Mouse (Mus musculus): Measurements from ENCODE around the gene Cnot1. TPM values are rescaled to one million over a fixed set of nuclear protein-coding genes. Genes with fewer than 3 reads are reported as not detected.
A peak's percentile ranks its signal among the peaks of the same experiment; 100 is the strongest.

The Cnot1 gene
- total and polyA plus RNA-seq, 3 experiments = 142 to 182 (median 146) TPM

- no peak for TF ChIP-seq BHLHE40 (IDR thresholded peaks at IDR 0.05; ENCODE audit: low read depth, low read length)
- no peak for TF ChIP-seq POLR2A (IDR thresholded peaks at IDR 0.05; ENCODE audit: low read depth, low read length)
- TF ChIP-seq USF2 (conservative IDR thresholded peaks at IDR 0.05; ENCODE audit: low read depth, low read length) = no peak
- no peak for TF ChIP-seq POLR2AphosphoS2 (IDR thresholded peaks at IDR 0.05; ENCODE audit: low read depth, low read length)
- peak; percentile 71 for TF ChIP-seq SMC3 (IDR thresholded peaks at IDR 0.05; ENCODE audit: low read depth, low read length)
- no peak for TF ChIP-seq GABPA (IDR thresholded peaks at IDR 0.05; ENCODE audit: insufficient replicate concordance, low read depth, low read length)
- TF ChIP-seq JUND (conservative IDR thresholded peaks at IDR 0.05; ENCODE audit: low read depth, low read length) = no peak
- TF ChIP-seq MYC (IDR thresholded peaks at IDR 0.05; ENCODE audit: low read depth, low read length) = peak; percentile 29; the same call in 1 of the 2 replicates
These were observed 116.2 kb downstream of the Cnot1 start (continued) for GRCm38 (mm10) chr8:95690929-95691541.

DNA sequence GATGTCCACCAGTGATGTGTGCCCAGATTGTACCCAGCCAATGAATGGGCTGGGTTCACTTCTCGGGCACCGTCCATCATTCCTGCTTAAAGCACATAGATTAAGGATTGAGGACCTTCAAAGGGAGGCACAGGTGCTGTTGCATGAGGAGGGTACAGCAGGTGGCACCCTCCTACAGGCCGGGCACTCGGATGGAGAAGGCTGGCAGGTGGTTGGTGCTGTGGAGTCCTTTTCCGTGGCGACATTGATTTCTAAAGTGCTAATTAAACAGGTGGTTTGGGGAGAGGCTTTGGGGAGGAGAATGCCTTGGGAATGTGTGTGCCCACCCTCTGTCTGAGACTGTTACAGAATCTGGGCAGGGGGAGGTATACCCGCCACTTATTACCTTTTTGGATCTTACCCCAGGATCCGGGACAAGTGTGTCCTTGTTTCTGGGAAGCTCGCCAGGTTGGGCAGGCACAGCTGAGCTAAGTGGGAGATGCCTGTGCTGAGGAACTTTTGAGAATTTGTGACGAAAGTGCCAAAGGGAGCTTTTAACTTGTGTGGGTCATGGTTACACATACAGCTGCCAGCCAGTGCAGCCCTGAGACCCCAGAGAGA is 119.1 kb downstream of the Cnot1 start:
- in situ Hi-C loops (cut with MboI; ENCODE audit: low pct_ligation_motif_present, low pct_unique_long_range_greater_than_20kb, low sequenced_read_pairs) (no loop called here), dilution Hi-C loops (cut with MboI; ENCODE audit: extremely low pct_ligation_motif_present, extremely low pct_unique_long_range_greater_than_20kb, low sequenced_read_pairs) (no loop called here)
- no peaks in the 10 kb centered on the region for H3K79me2 ChIP-seq (replicated peaks; ENCODE audit: control insufficient read depth, extremely low read depth, insufficient read depth, poor library complexity, severe bottlenecking)
- no peak overlapping the region for H3K27ac ChIP-seq (ENCODE audit: insufficient read depth, low read depth)
- no peaks in the 10 kb centered on the region for H3K9me3 ChIP-seq (replicated peaks; ENCODE audit: low read length)
- no peak for DNase-seq (ENCODE audit: extremely low read depth)
- peaks cover 19% of the 10 kb centered on the region for H3K27me3 ChIP-seq (replicated peaks)
- no peak overlapping the region for H3K9ac ChIP-seq (ENCODE audit: insufficient read depth, low read depth)
- H3K4me2 ChIP-seq (ENCODE audit: insufficient read depth, low read depth, poor library complexity, severe bottlenecking) = no peak overlapping the region
- TF ChIP-seq KAT2A (IDR thresholded peaks at IDR 0.05; ENCODE audit: insufficient replicate concordance, low read length) = no peak
- no peak for TF ChIP-seq POLR2AphosphoS2 (IDR thresholded peaks at IDR 0.05; ENCODE audit: low read depth, low read length)
- no peak for TF ChIP-seq RAD21 (IDR thresholded peaks at IDR 0.05; ENCODE audit: low read depth, low read length)
- TF ChIP-seq ZKSCAN1 (IDR thresholded peaks at IDR 0.05; ENCODE audit: borderline replicate concordance, low read depth, low read length) = no peak
- TF ChIP-seq CHD1 (IDR thresholded peaks at IDR 0.05; ENCODE audit: low read depth, low read length) = no peak
- no peak for TF ChIP-seq JUND (conservative IDR thresholded peaks at IDR 0.05; ENCODE audit: low read depth, low read length)
- TF ChIP-seq NELFE (IDR thresholded peaks at IDR 0.05; ENCODE audit: low read depth, low read length) = no peak
- no peak for TF ChIP-seq MAZ (IDR thresholded peaks at IDR 0.05; ENCODE audit: low read depth, low read length)
- TF ChIP-seq NRF1 (IDR thresholded peaks at IDR 0.05; ENCODE audit: low read depth, low read length) = no peak
- TF ChIP-seq SIN3A (IDR thresholded peaks at IDR 0.05; ENCODE audit: low read length) = no peak
- TF ChIP-seq MYC (IDR thresholded peaks at IDR 0.05; ENCODE audit: low read depth, low read length) = no peak
- TF ChIP-seq BHLHE40 (IDR thresholded peaks at IDR 0.05; ENCODE audit: low read depth, low read length) = no peak
- no peak for TF ChIP-seq MXI1 (IDR thresholded peaks at IDR 0.05; ENCODE audit: low read depth, low read length)
- no peak for TF ChIP-seq PAX5 (IDR thresholded peaks at IDR 0.05; ENCODE audit: low read length)
- H3K36me3 ChIP-seq (replicated peaks in 1 of 2; ENCODE audit: control insufficient read depth in 1 of 2, insufficient read depth in 1 of 2, low read length in 1 of 2) = no peaks in the 10 kb centered on the region
- H3K4me3 ChIP-seq (replicated peaks in 1 of 3; ENCODE audit: low read depth in 2 of 3, low read length in 2 of 3, poor library complexity in 1 of 3) = no peak overlapping the region
- H3K4me1 ChIP-seq (ENCODE audit: control insufficient read depth in 1 of 2, insufficient read depth in 2 of 2) = no peaks in the 10 kb centered on the region
